Mouse (Mus musculus) small intestine, adult 2 months (tissue): Measurements from ENCODE around the gene Tcn2.
A peak's percentile ranks its signal among the peaks of the same experiment; 100 is the strongest.

Source experiments
- CTCF ChIP-seq: fragments of 200-500 bp; IDR thresholded peaks from 2 replicates; pipeline ENCODE4 v1.5.1; 2012; ENCODE audit warnings: low read depth, mild to moderate bottlenecking, control low read depth, inconsistent platforms, low read length, moderate library complexity, mixed read lengths; ENCODE audit not compliant: insufficient replicate concordance, insufficient read length; ENCODE audit errors: extremely low read depth
- POLR2A ChIP-seq: fragments of 200-500 bp; IDR thresholded peaks from 2 replicates; pipeline ENCODE4 v1.6.1; 2012; ENCODE audit warnings: low read depth, mild to moderate bottlenecking, control low read depth, inconsistent platforms, low read length, moderate library complexity

DNA sequence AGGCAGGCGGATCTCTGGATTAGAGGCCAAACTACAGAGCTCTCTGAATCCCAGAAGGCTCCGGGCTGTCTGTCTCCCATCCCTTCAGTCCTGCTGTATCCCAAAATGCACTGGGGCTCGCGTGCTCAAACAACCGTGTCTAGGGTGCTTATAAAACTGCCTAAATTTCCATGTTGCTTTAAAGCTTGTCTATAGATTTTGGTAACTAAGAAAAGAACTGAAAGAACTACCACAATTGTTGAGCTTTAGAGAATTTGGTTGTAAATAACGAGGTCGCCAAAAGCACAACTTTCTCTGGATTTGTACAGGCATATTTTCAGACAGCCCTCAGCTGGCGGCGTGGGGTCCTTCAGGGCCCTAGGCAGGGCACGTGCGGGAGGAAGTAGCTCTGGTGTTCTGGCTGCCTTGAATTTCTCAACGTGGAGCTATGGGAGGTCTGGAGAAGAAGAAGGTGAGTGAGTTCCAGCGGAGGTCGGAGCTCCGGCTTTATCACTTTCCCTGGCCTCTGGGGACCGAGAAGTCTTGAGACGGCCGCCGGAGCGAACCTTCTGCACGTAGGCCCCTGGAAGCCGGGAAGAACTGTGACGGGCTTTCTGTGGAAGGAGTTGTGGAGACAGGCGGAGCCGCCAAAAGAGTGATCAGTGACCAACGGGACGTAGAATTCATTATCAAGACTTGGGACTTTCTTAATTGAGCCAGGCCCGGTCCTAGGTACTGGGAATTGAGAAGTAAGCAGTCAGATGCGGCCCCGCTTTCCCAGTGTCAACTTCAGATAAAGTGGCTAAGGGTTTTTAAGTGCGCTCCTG lies 31.9 kb upstream of the Tcn2 start, which contains the start of gene Pes1:
- no peak for TF ChIP-seq CTCF
- TF ChIP-seq POLR2A = peak; percentile 34; the same call in 1 of the 2 replicates
